Comparison of ENCODE assay signal across 8 mouse cellular contexts in genomic region chr5:33033121-33033520, GRCm38 (mm10). TPM values are rescaled to one million over a fixed set of nuclear protein-coding genes. Genes with fewer than 3 reads are reported as not detected.
DNase-seq lines count a peak whose midpoint lies in the region; ATAC-seq and TF ChIP-seq lines count a peak whose summit lies in the region.

No protein-coding gene starts in this region.

- no peak overlapping the region for H3K27ac ChIP-seq in ES-Bruce4 (ENCODE audit: insufficient read depth, low read length)
- no peak overlapping the region for H3K27ac ChIP-seq in forebrain, embryonic 11.5 days (ENCODE audit: low read depth, low read length)
- no peak overlapping the region for H3K27ac ChIP-seq in heart, postnatal 0 days (ENCODE audit: low read depth)

- peak; percentile 56 for ATAC-seq in forebrain, embryonic 11.5 days (replicated peaks; ENCODE audit: low FRiP score)
- ATAC-seq in heart, postnatal 0 days (ENCODE audit: insufficient read depth, low read depth), result peak; percentile 82

- 2% methylated on average over 4 of the region's 4 CpGs for WGBS in forebrain, embryonic 11.5 days
- 3% methylated on average over 4 of the region's 4 CpGs for WGBS in heart, postnatal 0 days
- WGBS in lung, adult 2 months, result 1% methylated on average over 4 of the region's 4 CpGs

- no peak overlapping the region for H3K9ac ChIP-seq in ES-Bruce4 (ENCODE audit: low read depth, poor library complexity, severe bottlenecking)
- H3K9ac ChIP-seq in forebrain, embryonic 11.5 days (ENCODE audit: low read length), result no peak overlapping the region
- H3K9ac ChIP-seq in heart, postnatal 0 days (replicated peaks; ENCODE audit: low read depth, low read length), result no peak overlapping the region

- peaks cover 6% of the 10 kb centered on the region for H3K4me1 ChIP-seq in ES-Bruce4 (ENCODE audit: control insufficient read depth, insufficient read depth, low read length)
- no peaks in the 10 kb centered on the region for H3K4me1 ChIP-seq in forebrain, embryonic 11.5 days (replicated peaks; ENCODE audit: control insufficient read depth, insufficient read depth, low read length)
- peaks cover 6% of the 10 kb centered on the region for H3K4me1 ChIP-seq in heart, postnatal 0 days (ENCODE audit: control insufficient read depth, insufficient read depth)
- H3K4me1 ChIP-seq in lung, adult 2 months (ENCODE audit: control insufficient read depth, insufficient read depth, low read length), result no peaks in the 10 kb centered on the region

- H3K9me3 ChIP-seq in ES-Bruce4 (replicated peaks; ENCODE audit: control insufficient read depth, insufficient read depth, low read length, poor library complexity, severe bottlenecking), result no peaks in the 10 kb centered on the region
- H3K9me3 ChIP-seq in forebrain, embryonic 11.5 days (ENCODE audit: control insufficient read depth, low read length), result no peaks in the 10 kb centered on the region
- no peaks in the 10 kb centered on the region for H3K9me3 ChIP-seq in heart, postnatal 0 days (replicated peaks; ENCODE audit: control insufficient read depth, low read length)

- peak; percentile 77 for DNase-seq in c-Kit-positive CD71-negative TER-119-negative erythroid progenitor cells, embryonic 14.5 days (ENCODE audit: low read depth)
- DNase-seq in forebrain, embryonic 11.5 days (ENCODE audit: low spot score), result peak; percentile 91
- peak; percentile 80 for DNase-seq in heart, postnatal 0 days (ENCODE audit: low spot score)
- peak; percentile 86 to 90 for DNase-seq in kidney, postnatal 25 days
- DNase-seq in lung, adult 2 months, result peak; percentile 74
- peak; percentile 46 for DNase-seq in ovary, adult 18-20 months (ENCODE audit: low spot score)
- peak; percentile 44 to 78 for DNase-seq in thymus, postnatal 10 days (ENCODE audit: low spot score in 2 of 2)

- peak; percentile 97 for TF ChIP-seq CTCF in ES-Bruce4 (IDR thresholded peaks at IDR 0.05; ENCODE audit: low read depth, low read length)
- peak; percentile 93 for TF ChIP-seq CTCF in heart, postnatal 0 days (IDR thresholded peaks at IDR 0.05; ENCODE audit: low read depth)
- peak; percentile 97 for TF ChIP-seq CTCF in lung, adult 2 months (IDR thresholded peaks at IDR 0.05; ENCODE audit: insufficient read depth, low read length)

- H3K4me2 ChIP-seq in forebrain, embryonic 11.5 days (ENCODE audit: low read depth, low read length, severe bottlenecking), result no peak overlapping the region
- no peak overlapping the region for H3K4me2 ChIP-seq in heart, postnatal 0 days (ENCODE audit: low read depth, low read length)

- no peaks in the 10 kb centered on the region for H3K27me3 ChIP-seq in ES-Bruce4 (ENCODE audit: control insufficient read depth, insufficient read depth, low read length, poor library complexity, severe bottlenecking)
- H3K27me3 ChIP-seq in forebrain, embryonic 11.5 days (ENCODE audit: control insufficient read depth, insufficient read depth, low read length), result no peaks in the 10 kb centered on the region
- H3K27me3 ChIP-seq in heart, postnatal 0 days (ENCODE audit: control insufficient read depth, insufficient read depth, low read length), result no peaks in the 10 kb centered on the region

- TF ChIP-seq POLR2A in ES-Bruce4 (IDR thresholded peaks at IDR 0.05; ENCODE audit: insufficient read depth, low read length), result no peak
- TF ChIP-seq POLR2A in lung, adult 2 months (IDR thresholded peaks at IDR 0.05; ENCODE audit: borderline replicate concordance, extremely low read depth, low read depth, low read length), result no peak

- H3K4me3 ChIP-seq in ES-Bruce4 (ENCODE audit: low read depth, low read length), result no peak overlapping the region
- no peak overlapping the region for H3K4me3 ChIP-seq in forebrain, embryonic 11.5 days (ENCODE audit: low read depth, low read length)
- H3K4me3 ChIP-seq in heart, postnatal 0 days (ENCODE audit: low read depth, low read length), result no peak overlapping the region
- H3K4me3 ChIP-seq in lung, adult 2 months (replicated peaks; ENCODE audit: extremely low read depth, low read depth, low read length), result no peak overlapping the region

- 0 out of 2 replicates have a peak, but pooled peaks have one; percentile 46 for TF ChIP-seq EP300 in ES-Bruce4 (IDR thresholded peaks at IDR 0.05; ENCODE audit: insufficient read depth, low read depth, low read length)
- no peak for TF ChIP-seq EP300 in heart, postnatal 0 days (IDR thresholded peaks at IDR 0.05; ENCODE audit: low read depth)

- peaks cover under 1% of the 10 kb centered on the region; the same call in 1 of the 2 replicates for H3K36me3 ChIP-seq in ES-Bruce4 (ENCODE audit: control insufficient read depth, insufficient read depth, low read length, poor library complexity, severe bottlenecking)
- H3K36me3 ChIP-seq in forebrain, embryonic 11.5 days (ENCODE audit: control insufficient read depth, insufficient read depth, low read length), result no peaks in the 10 kb centered on the region; the same call in 1 of the 2 replicates
- H3K36me3 ChIP-seq in heart, postnatal 0 days (replicated peaks; ENCODE audit: control insufficient read depth, insufficient read depth, low read length), result 0 out of 2 replicates have a peak, but pooled peaks cover under 1% of the 10 kb centered on the region

RNA-seq across cellular contexts. Expression of gene Ywhah, which starts 14.5 kb away (rescaled TPM):
- 309 and 334 TPM in 2 replicates for polyA plus RNA-seq in ES-Bruce4 (2011; ENCODE audit: insufficient read depth, insufficient read length, low read depth, missing spikeins)
- 436 and 450 TPM in 2 replicates for polyA plus RNA-seq in forebrain, embryonic 11.5 days (2014; fragmentation: Nextera tagmentation; extraction: Ambion mirVana)
- total RNA-seq in heart, postnatal 0 days (2014; rRNA removed; ENCODE audit: low replicate concordance), result 132 and 199 TPM in 2 replicates
- 267 and 288 TPM in 2 replicates for polyA plus RNA-seq in heart, postnatal 0 days (2015; fragmentation: Nextera tagmentation; extraction: Ambion mirVana)
- polyA plus RNA-seq in lung, adult 2 months (2012; rRNA removed), result 136 and 154 TPM in 2 replicates
